Mouse (Mus musculus) urinary bladder, adult 18-20 months (tissue): Measurements from ENCODE around the gene Txndc16.

Experiments
- DNase-seq, 2 experiments: peaks; one replicate each; pipeline ENCODE4 v3.0.0; 2022; ENCODE audit warnings: low spot score in 2 of 2, mixed read lengths in 2 of 2

Txndc16 gene

GRCm38 (mm10) chr14:45220090-45220956 lies at the start of gene Txndc16:
TSS of gene Txndc16 (minus strand) at chr14:45220328.
- peak; percentile 50 to 51 for DNase-seq

GRCm38 (mm10) chr14:45263831-45264592 lies 43.9 kb upstream of the Txndc16 start:
- DNase-seq: no peak

- no peak for DNase-seq
Measured at GRCm38 (mm10) chr14:45251548-45252076, 31.5 kb upstream of the Txndc16 start.

GRCm38 (mm10) chr14:45241613-45242012 lies 21.5 kb upstream of the Txndc16 start:
- no peak for DNase-seq

- DNase-seq: no peak
Measured at GRCm38 (mm10) chr14:45239042-45239441, 18.9 kb upstream of the Txndc16 start.

GRCm38 (mm10) chr14:45220957-45221630 lies 966 bp upstream of the Txndc16 start:
- no peak for DNase-seq

- peak; percentile 92 to 99 for DNase-seq
Measured at GRCm38 (mm10) chr14:45219281-45220089, 643 bp downstream of the Txndc16 start, which contains the start of gene Gpr137c. TSS of gene Gpr137c (plus strand) at chr14:45219717.

GRCm38 (mm10) chr14:45217693-45218092 lies 2.4 kb downstream of the Txndc16 start:
- no peak for DNase-seq

GRCm38 (mm10) chr14:45216711-45217340 lies 3.3 kb downstream of the Txndc16 start:
- no peak for DNase-seq

GRCm38 (mm10) chr14:45211431-45211830 lies 8.7 kb downstream of the Txndc16 start:
- DNase-seq: no peak

GRCm38 (mm10) chr14:45210683-45211082 lies 9.4 kb downstream of the Txndc16 start:
- DNase-seq: no peak

- no peak for DNase-seq
Measured at GRCm38 (mm10) chr14:45200607-45201006, 19.5 kb downstream of the Txndc16 start.

- DNase-seq: no peak
Measured at GRCm38 (mm10) chr14:45190999-45191398, 29.1 kb downstream of the Txndc16 start.

- no peak for DNase-seq
Measured at GRCm38 (mm10) chr14:45181611-45182010, 38.5 kb downstream of the Txndc16 start.

- no peak for DNase-seq
Measured at GRCm38 (mm10) chr14:45179606-45180005, 40.5 kb downstream of the Txndc16 start.

- no peak for DNase-seq
Measured at GRCm38 (mm10) chr14:45179186-45179585, 40.9 kb downstream of the Txndc16 start.

- no peak for DNase-seq
Measured at GRCm38 (mm10) chr14:45175012-45175740, 45.0 kb downstream of the Txndc16 start.

- DNase-seq: no peak
Measured at GRCm38 (mm10) chr14:45172260-45172659, 47.9 kb downstream of the Txndc16 start.

GRCm38 (mm10) chr14:45167366-45167765 lies 52.8 kb downstream of the Txndc16 start:
- DNase-seq: no peak
